Mouse (Mus musculus) bone marrow, adult 2 months (tissue): ENCODE measurements around the gene Anks3.

Experiments
- CTCF ChIP-seq: fragments of 200-500 bp; IDR thresholded peaks from 2 replicates; pipeline ENCODE4 v1.5.1; 2011; ENCODE audit warnings: low read length, control low read depth; ENCODE audit not compliant: control insufficient read depth, insufficient read depth
- POLR2A ChIP-seq: fragments of 200-500 bp; IDR thresholded peaks from 2 replicates; pipeline ENCODE4 v1.6.1; 2011; ENCODE audit warnings: low read depth, mild to moderate bottlenecking, control low read depth, low read length, borderline replicate concordance; ENCODE audit not compliant: control insufficient read depth

DNA sequence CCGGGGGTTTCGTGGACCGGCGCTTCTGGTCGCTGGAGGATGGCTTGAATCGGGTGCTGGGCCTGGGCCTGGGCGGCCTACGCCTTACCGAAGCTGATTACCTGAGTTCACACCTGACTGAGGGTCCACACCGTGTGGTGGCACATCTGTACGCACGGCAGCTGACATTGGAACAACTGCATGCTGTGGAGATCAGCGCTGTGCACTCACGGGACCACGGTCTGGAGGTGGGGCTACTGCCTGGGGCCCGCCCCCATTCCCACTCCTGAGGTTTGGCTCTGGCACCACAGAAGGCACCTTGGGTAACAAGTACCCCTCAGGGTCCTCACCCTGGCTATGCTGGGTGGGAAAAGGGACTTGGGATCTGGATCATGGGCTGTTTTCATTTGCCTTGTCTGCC is 24.6 kb downstream of the Anks3 start:
- TF ChIP-seq CTCF (no peak), POLR2A (no peak)
